Mouse (Mus musculus) heart, adult 8-10 months (tissue): Measurements from ENCODE around the gene Rcor1. TPM values are rescaled to one million over a fixed set of nuclear protein-coding genes. Genes with fewer than 3 reads are reported as not detected.

ENCODE experiments used
- DNase-seq: peaks from one replicate; pipeline ENCODE4 v3.0.0; 2022; ENCODE audit warnings: low spot score
- total RNA-seq, 4 experiments: library from RNA; stranded (reverse); gene quantifications; 2 replicates each; pipeline ENCODE4 v1.2.4; 2022

Rcor1 gene
- total RNA-seq, 4 experiments from 2014 or later = 11.9 to 14.3 (median 13.4) TPM

GRCm38 (mm10) chr12:111124601-111125260, 85.6 kb downstream of the Rcor1 start:
- DNase-seq = no peak

DNA sequence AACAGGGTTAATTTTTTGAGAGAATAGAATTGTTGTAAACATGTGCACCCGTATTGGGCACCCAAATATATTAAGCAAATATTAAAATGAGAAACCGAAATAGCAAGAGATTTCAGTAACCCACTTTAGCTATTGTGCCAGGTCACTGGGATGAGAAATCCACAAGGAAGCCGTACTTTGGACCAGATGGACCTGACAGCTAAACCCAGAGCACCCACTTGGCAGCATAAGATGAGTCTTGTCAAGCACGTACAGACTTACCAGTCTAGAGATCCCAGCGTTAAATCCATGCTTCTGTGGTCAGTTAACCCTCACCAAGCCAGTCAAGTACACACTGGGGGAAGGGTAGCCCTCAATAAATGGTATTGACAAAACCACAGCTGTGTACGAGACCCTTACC, 86.5 kb downstream of the Rcor1 start:
- DNase-seq = no peak

GRCm38 (mm10) chr12:111134169-111134568, 95.0 kb downstream of the Rcor1 start:
- peak; percentile 9 for DNase-seq

- peak; percentile 13 for DNase-seq
These were observed 95.9 kb downstream of the Rcor1 start for GRCm38 (mm10) chr12:111134791-111135733.

DNA sequence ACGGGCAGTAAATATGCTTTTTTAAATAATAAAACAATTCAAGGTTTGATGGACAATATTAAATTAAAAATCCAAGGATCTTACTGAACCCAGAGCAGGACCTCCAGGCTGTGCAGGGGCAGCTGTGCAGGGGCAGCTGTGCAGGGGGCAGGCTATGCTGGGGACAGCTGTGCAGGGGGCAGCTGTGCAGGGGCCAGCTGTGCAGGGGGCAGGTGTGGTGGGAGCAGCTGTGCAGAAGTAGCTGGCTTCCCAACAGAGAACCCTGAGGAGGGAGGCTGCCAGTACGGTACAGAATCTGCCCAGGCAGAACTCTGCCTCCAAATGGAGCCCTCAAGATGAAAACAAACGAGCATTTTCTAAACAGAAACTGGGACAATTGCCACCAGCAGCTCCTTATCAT, 96.8 kb downstream of the Rcor1 start:
- DNase-seq = no peak

- DNase-seq = no peak
These were observed 97.9 kb downstream of the Rcor1 start for GRCm38 (mm10) chr12:111137079-111137478.

GRCm38 (mm10) chr12:111143005-111143508, 103.9 kb downstream of the Rcor1 start:
- DNase-seq = no peak

- peak; percentile 36 for DNase-seq
These were observed 104.4 kb downstream of the Rcor1 start for GRCm38 (mm10) chr12:111143509-111144063.

DNA sequence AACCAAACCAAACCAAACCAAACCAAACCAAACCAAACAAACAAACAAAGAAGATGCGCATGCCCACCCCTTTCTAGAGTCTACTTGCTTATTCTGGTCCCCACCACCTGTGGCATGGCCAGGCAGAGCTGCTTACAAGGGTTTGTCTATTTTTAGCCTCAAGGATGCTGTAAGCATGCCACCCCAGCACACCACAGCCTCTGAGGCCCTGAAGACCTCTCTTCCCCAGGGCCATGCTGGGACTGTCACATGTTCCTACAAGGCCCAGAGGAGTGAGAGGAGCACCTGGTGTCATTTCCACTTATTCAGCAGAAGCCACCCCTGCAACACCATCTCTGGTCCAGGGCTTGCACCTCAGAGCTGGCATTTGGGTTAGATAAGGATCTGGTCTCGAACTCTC, 105.4 kb downstream of the Rcor1 start:
- no peak for DNase-seq

DNA sequence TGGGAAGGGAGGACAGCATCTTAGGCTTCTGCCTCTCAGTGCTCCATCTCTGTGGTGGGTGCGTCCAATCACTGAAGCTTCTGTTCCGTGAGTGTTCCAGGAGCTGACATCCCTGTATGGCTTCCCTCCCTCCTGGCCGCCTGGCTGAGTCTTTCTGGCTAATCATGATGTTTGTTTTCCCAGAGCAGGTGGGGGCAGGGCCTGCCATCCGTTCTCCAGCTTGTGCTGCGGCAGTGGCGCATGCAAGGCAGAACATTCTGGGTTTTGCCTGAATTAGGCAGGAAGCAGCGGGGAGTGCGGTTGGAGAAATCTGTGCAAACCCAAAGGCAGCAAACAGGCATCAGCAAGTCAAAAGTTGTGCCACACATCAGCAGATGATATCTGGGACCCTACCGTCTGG, 106.1 kb downstream of the Rcor1 start:
- DNase-seq = no peak

DNA sequence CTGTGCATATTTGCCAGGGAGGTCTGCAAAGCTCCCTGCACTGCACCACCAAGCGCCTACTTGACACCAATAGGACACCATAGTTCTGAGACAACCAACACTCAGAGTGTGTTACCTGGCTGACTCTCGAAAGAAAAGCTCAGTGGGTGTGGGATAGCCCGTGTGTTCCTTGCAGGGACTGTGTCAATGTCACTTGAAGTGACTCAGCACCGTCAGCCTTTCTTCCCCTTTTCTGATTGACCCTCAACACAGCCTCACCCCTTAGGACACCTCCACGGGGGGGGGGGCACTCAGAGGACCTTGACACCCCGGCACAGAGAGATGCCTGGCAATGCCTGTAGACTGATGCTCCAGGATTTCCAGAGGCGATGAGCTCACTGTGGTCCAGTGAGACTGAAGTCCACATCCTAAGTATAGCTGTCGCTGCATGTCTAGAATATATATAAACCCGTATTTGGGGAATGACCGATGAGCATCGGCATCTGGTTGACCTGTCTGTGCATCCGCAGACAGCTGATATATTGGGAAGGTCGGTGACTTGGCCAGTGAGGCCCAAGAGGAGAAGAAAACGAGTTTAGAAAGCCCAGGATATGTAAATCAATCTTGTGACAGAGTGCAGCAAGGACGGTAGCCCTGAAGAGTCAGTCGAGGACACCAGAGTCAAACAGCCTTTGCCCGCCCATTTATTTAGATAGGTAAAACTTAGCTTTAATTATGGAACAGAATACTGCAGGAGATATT, 110.5 kb downstream of the Rcor1 start:
- no peak for DNase-seq

DNA sequence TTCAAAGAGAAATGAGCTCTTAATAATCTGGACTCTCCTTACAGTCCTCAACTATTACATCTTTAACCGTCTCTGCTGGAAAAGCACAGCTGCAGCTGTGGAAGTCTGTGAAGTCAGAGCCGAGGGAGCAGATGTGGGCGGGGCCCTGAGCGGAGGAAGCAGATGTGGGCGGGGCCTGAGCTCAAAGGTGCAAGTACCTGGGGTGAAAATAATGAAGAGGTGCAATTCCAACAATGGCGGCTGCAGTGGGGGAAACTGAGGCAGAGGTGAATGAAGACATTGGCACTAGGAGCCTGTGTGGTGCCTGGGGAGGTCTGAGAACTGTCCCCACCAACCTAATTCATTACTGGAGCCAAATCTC, 111.1 kb downstream of the Rcor1 start:
- DNase-seq = no peak

DNA sequence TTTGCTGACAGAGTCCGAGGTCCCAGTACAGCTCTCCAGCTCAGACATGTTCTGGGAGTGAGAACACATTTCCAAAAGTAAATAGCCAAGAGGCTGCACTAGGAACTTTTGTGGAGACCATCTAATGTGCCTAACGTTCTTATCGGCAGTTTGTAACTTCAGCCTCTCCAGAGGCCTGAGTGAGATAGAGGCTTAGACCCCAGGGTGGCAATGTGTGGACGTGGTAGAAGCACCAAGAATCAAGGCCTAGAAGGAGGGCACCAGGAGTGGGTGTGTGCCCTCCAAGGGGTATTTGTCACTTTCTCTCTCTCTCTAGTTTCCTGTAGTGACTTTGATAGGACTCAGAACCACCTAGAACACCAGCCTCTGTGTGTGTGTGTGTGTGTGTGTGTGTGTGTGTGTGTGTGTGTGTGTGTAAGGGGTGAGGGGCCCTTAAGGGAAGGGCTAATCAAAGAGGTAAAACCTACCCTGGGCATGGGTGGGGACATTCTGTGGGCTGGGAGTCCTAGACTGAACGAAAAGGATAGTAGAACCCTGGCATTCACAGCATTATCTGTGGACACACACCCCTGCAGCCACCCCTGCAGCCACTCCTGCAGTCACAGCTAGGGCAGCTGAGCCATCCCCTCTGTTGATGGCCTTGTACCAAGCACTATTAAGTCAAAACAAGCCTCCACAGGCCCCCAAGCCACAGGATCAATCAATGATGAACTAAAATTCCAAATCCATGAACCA, 112.4 kb downstream of the Rcor1 start:
- no peak for DNase-seq

GRCm38 (mm10) chr12:111152579-111152978, 113.4 kb downstream of the Rcor1 start:
- DNase-seq = no peak

DNA sequence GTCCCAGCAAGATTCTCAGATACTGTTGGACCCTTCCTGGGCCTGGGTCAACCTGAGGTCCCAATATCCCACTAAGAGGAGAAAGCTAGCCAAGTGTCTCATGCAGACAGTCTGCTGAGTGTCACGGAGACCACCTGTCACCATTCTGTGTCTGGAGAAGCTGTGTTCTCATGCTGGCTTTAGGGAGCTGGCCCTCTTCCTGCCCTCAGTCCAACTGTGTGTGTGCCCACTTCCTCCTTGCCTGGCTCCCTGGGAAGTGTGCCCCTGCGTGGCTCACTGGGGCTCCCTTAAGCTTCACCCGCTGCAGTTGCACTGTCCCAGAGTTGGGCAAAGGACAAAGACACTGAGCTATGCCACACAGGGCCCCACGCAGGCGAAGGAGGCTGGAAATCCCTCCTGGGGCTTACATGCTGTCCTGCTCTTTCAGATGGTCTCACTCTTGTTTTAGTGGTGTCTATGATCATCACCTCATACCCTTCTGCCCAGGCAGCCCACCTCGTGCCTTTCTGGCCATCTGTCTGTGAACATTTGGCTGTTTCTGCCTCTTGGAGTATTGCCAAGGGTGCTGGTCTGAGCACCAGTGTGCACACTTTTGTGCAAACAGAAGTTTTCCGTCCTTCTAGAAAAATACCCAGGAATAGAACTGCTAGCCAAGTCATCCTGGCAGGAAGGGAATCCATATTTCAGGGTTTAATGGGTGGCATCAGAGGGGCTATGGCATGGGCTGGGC, 114.0 kb downstream of the Rcor1 start:
- DNase-seq = no peak

DNA sequence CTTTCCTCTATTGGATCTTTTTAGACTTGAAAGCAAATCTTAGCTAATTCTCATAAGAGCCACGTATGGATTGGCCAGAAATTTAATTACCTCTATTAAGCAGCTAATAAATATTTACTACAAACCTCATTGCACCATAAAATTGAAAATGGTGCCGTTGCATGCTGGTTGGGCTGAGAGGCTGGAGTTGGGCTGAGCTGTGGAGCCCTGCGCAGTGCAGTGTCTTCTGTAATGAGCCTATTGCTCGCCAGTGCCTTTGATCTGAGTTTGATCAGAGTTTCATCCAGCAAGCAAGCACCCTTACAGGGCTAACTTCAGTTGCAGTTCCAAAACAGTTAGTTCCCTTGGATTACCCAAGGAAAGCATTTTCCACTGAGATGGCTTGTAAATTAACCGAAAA, 114.8 kb downstream of the Rcor1 start:
- DNase-seq = no peak

DNA sequence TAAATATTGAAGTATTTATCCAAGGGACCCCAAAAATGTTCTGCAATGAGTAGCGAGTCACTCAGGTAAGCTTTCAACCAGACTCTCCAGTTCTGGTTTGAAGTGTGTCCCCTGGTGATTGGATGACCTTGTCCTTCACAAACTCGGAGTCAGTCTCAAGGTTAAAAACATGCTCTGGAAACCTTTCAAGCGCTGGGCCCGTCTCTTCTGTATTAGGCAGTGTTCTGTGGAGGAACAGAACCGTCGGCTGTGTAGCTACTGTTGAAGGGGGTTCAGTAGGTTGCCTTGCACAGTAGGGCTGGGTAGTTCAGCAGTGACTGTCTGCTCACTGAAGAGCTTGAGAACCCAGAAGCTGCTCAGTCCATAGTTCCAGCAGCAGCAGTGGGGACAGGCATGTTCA, 115.5 kb downstream of the Rcor1 start:
- DNase-seq = no peak

DNA sequence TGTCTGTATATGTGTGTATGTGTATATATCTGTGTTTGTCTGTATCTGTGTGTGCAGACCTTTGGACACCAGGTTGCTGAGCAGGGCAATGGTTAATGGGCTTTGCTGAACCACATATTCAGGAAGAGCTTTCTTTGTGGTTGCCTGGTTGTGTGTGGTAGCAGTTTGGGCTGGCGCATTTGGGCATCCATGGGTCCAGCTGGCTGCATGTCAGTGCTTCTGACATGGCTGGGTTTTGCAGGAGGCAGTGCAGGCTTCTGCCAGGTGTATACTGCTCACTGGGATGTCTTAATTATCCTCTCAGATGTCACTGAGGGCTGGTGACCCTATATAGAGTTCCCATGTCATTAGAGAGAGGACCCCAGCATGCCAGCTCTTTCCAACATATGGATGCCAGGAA, 116.6 kb downstream of the Rcor1 start:
- DNase-seq = no peak

DNA sequence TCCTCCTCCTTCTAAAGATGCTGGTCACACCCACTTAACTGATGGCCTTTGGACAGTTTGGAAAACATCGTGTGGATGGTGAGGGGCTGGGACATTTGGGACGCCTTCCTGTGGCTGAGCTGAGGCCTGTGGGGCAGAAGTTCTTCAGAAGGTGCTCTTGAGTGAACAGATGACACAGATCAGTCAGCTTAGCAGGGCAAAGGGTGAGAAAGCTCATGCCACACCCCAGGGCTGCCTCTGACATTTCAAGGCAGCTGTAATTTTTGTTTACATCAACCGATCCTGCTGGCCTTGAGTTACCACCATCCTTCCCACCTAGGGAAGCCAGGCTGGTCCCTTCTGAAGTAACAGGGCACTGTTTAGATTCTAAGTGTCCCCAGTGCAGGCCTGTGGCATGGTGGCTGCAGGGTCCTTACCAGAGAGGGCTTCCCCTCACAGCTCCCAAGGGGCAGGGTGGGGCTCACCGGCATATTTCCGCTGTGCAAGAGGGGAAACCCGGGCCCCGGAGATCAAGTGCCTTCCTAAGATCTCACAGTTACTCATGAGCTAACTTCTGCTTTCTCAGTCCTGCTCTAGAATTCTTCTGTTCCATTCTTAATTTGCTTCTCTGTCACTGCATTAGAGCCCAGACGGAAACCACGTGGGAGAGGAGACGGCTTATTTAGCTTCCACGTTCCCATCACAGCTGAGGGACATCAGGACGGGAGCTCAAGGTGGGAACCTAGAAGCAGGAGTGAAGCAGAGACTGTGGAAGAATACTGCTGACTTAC, 120.7 kb downstream of the Rcor1 start:
- peak; percentile 19 for DNase-seq

- no peak for DNase-seq
These were observed 121.7 kb downstream of the Rcor1 start for GRCm38 (mm10) chr12:111160871-111161270.
